Mouse (Mus musculus) heart, adult 2 months (tissue): ENCODE results near the gene Lmbrd1.

Experiments used
- CTCF ChIP-seq: fragments of 200-600 bp; IDR thresholded peaks from 2 replicates; pipeline ENCODE4 v1.8.1; 2022; ENCODE audit warnings: antibody characterized with exemption, mild to moderate bottlenecking, moderate library complexity
- EP300 ChIP-seq: fragments of 200-500 bp; IDR thresholded peaks from 2 replicates; pipeline ENCODE4 v1.6.1; 2011; ENCODE audit warnings: low read depth, low read length, control low read depth; ENCODE audit not compliant: insufficient read depth
- POLR2A ChIP-seq: fragments of 200-500 bp; IDR thresholded peaks from 2 replicates; pipeline ENCODE4 v1.6.1; 2011; ENCODE audit warnings: mild to moderate bottlenecking, low read depth, low read length, control low read depth; ENCODE audit not compliant: insufficient read depth

DNA sequence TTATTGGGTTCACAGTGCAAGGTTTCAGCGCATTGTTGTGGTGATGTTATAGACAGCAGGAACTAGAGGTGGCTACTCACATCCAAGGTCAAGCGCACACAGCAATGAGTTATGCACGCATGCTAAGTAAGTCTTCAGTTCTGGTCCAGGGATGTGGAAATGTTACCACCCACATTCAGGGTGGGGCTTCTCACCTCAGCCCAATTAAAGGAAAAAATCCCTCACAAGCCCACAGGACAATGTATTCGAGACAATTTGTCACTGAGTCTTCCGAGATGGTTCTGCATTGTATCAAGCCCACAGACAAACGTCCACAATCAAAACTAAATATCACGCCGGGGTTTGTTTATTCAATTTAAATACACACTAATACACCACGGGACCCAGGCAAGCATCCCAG lies 724 bp upstream of the Lmbrd1 start:
- TF ChIP-seq CTCF: no peak
- TF ChIP-seq EP300: no peak
- TF ChIP-seq POLR2A: no peak
